Mouse (Mus musculus) R1 (cell line): ENCODE results near the gene Aspdh.

Source experiments
- DNase-seq: peaks from one replicate; pipeline ENCODE4 v3.0.0-alpha.2; 2018; ENCODE audit warnings: low read depth, low spot score

The Aspdh gene

GRCm38 (mm10) chr7:44471880-44472557 lies 6.8 kb downstream of the Aspdh start:
- no peak for DNase-seq

- DNase-seq, result no peak
Observed at GRCm38 (mm10) chr7:44472558-44472885, 7.3 kb downstream of the Aspdh start.

- DNase-seq, result no peak
Observed at GRCm38 (mm10) chr7:44472961-44473646, 7.9 kb downstream of the Aspdh start.

GRCm38 (mm10) chr7:44474419-44474818 lies 9.2 kb downstream of the Aspdh start:
- no peak for DNase-seq

GRCm38 (mm10) chr7:44475046-44475614 lies 9.9 kb downstream of the Aspdh start:
- DNase-seq, result no peak

- no peak for DNase-seq
Observed at GRCm38 (mm10) chr7:44482836-44483435, 17.7 kb downstream of the Aspdh start.

GRCm38 (mm10) chr7:44484109-44484508 lies 18.9 kb downstream of the Aspdh start:
- DNase-seq, result no peak

GRCm38 (mm10) chr7:44484841-44485571 lies 19.8 kb downstream of the Aspdh start:
- peak; percentile 88 for DNase-seq

- no peak for DNase-seq
Observed at GRCm38 (mm10) chr7:44485572-44486195, 20.5 kb downstream of the Aspdh start.

- DNase-seq, result no peak
Observed at GRCm38 (mm10) chr7:44486927-44487575, 21.9 kb downstream of the Aspdh start.

- no peak for DNase-seq
Observed at GRCm38 (mm10) chr7:44487936-44488335, 22.7 kb downstream of the Aspdh start.

GRCm38 (mm10) chr7:44488545-44488944 lies 23.4 kb downstream of the Aspdh start:
- DNase-seq, result no peak

- DNase-seq, result no peak
Observed at GRCm38 (mm10) chr7:44490281-44490680, 25.1 kb downstream of the Aspdh start.

GRCm38 (mm10) chr7:44491391-44491790 lies 26.2 kb downstream of the Aspdh start:
- no peak for DNase-seq

GRCm38 (mm10) chr7:44492166-44492826 lies 27.1 kb downstream of the Aspdh start:
- DNase-seq, result no peak

GRCm38 (mm10) chr7:44494681-44495080 lies 29.5 kb downstream of the Aspdh start:
- no peak for DNase-seq

GRCm38 (mm10) chr7:44495086-44495485 lies 29.9 kb downstream of the Aspdh start:
- no peak for DNase-seq

- DNase-seq, result peak; percentile 100
Observed at GRCm38 (mm10) chr7:44495992-44496770, 31.0 kb downstream of the Aspdh start, which contains the start of the genes Emc10 and Fam71e1. TSS of gene Emc10 (minus strand) at chr7:44496529. TSS of gene Fam71e1 (plus strand) at chr7:44496581.

- DNase-seq, result no peak
Observed at GRCm38 (mm10) chr7:44496771-44497109, 31.5 kb downstream of the Aspdh start.
